Mouse (Mus musculus): ENCODE results near the gene Synj2. TPM values are rescaled to one million over a fixed set of nuclear protein-coding genes. Genes with fewer than 3 reads are reported as not detected.

Synj2 gene
- polyA plus RNA-seq, 2 experiments, result 3.3 to 4.4 TPM

GRCm38 (mm10) chr17:5999039-5999543 lies 58.0 kb downstream of the Synj2 start:
- DNase-seq (ENCODE audit: low spot score), result no peak
- H3K4me2 ChIP-seq (replicated peaks; ENCODE audit: low read depth, low read length, severe bottlenecking), result no peak overlapping the region
- no peak for TF ChIP-seq POLR2A (IDR thresholded peaks at IDR 0.05; ENCODE audit: borderline replicate concordance, extremely low read depth, insufficient read depth, insufficient read length)
- no peaks in the 10 kb centered on the region for H3K27me3 ChIP-seq (ENCODE audit: control insufficient read depth, insufficient read depth, low read length)
- H3K9me3 ChIP-seq (ENCODE audit: control insufficient read depth, low read length), result no peaks in the 10 kb centered on the region
- no peaks in the 10 kb centered on the region for H3K36me3 ChIP-seq (ENCODE audit: control insufficient read depth, insufficient read depth, low read length)
- 0 out of 2 replicates have a peak, but pooled peaks cover 3% of the 10 kb centered on the region for H3K4me1 ChIP-seq (ENCODE audit: control insufficient read depth, insufficient read depth, low read length)
- ATAC-seq (ENCODE audit: low FRiP score, low read depth), result no peak
- no peak overlapping the region for H3K27ac ChIP-seq (replicated peaks; ENCODE audit: low read depth, low read length)
- no peak overlapping the region for H3K4me3 ChIP-seq (replicated peaks; ENCODE audit: low read length)
- H3K9ac ChIP-seq (ENCODE audit: low read depth, low read length, severe bottlenecking), result no peak overlapping the region
- 74% methylated on average over 5 of the region's 5 CpGs for WGBS

- no peaks in the 10 kb centered on the region for H3K9me3 ChIP-seq (ENCODE audit: control insufficient read depth, low read length)
- H3K4me2 ChIP-seq (replicated peaks; ENCODE audit: low read depth, low read length, severe bottlenecking), result no peak overlapping the region
- 85% methylated on average over 8 of the region's 8 CpGs for WGBS
- DNase-seq (ENCODE audit: low spot score) (no peak), ATAC-seq (ENCODE audit: low FRiP score, low read depth) (no peak)
- no peak overlapping the region for H3K27ac ChIP-seq (replicated peaks; ENCODE audit: low read depth, low read length)
- H3K4me3 ChIP-seq (replicated peaks; ENCODE audit: low read length), result no peak overlapping the region
- no peaks in the 10 kb centered on the region for H3K27me3 ChIP-seq (ENCODE audit: control insufficient read depth, insufficient read depth, low read length)
- no peaks in the 10 kb centered on the region for H3K36me3 ChIP-seq (ENCODE audit: control insufficient read depth, insufficient read depth, low read length)
- H3K9ac ChIP-seq (ENCODE audit: low read depth, low read length, severe bottlenecking), result no peak overlapping the region
- TF ChIP-seq POLR2A (IDR thresholded peaks at IDR 0.05; ENCODE audit: borderline replicate concordance, extremely low read depth, insufficient read depth, insufficient read length), result no peak
- peaks cover 8% of the 10 kb centered on the region; the same call in 1 of the 2 replicates for H3K4me1 ChIP-seq (ENCODE audit: control insufficient read depth, insufficient read depth, low read length)
Observed at GRCm38 (mm10) chr17:6000864-6001319, 59.8 kb downstream of the Synj2 start.

GRCm38 (mm10) chr17:6001389-6001788 lies 60.3 kb downstream of the Synj2 start:
- TF ChIP-seq POLR2A (IDR thresholded peaks at IDR 0.05; ENCODE audit: borderline replicate concordance, extremely low read depth, insufficient read depth, insufficient read length), result no peak

GRCm38 (mm10) chr17:6001836-6002235 lies 60.8 kb downstream of the Synj2 start:
- H3K27me3 ChIP-seq (ENCODE audit: control insufficient read depth, insufficient read depth, low read length), result no peaks in the 10 kb centered on the region
- TF ChIP-seq POLR2A (IDR thresholded peaks at IDR 0.05; ENCODE audit: borderline replicate concordance, extremely low read depth, insufficient read depth, insufficient read length), result no peak
- H3K9ac ChIP-seq (ENCODE audit: low read depth, low read length, severe bottlenecking), result no peak overlapping the region
- 58% methylated on average over 7 of the region's 7 CpGs for WGBS
- no peak for ATAC-seq (ENCODE audit: low FRiP score, low read depth)
- DNase-seq (ENCODE audit: low spot score), result no peak
- H3K27ac ChIP-seq (replicated peaks; ENCODE audit: low read depth, low read length), result no peak overlapping the region
- H3K4me2 ChIP-seq (replicated peaks; ENCODE audit: low read depth, low read length, severe bottlenecking), result no peak overlapping the region
- no peaks in the 10 kb centered on the region for H3K9me3 ChIP-seq (ENCODE audit: control insufficient read depth, low read length)
- peaks cover 16% of the 10 kb centered on the region for H3K4me1 ChIP-seq (ENCODE audit: control insufficient read depth, insufficient read depth, low read length)
- no peaks in the 10 kb centered on the region for H3K36me3 ChIP-seq (ENCODE audit: control insufficient read depth, insufficient read depth, low read length)
- H3K4me3 ChIP-seq (replicated peaks; ENCODE audit: low read length), result no peak overlapping the region

More at GRCm38 (mm10) chr17:6001389-6001788, 60.3 kb downstream of the Synj2 start:
- H3K27me3 ChIP-seq (ENCODE audit: control insufficient read depth, insufficient read depth, low read length), result no peaks in the 10 kb centered on the region
- H3K4me2 ChIP-seq (replicated peaks; ENCODE audit: low read depth, low read length, severe bottlenecking), result no peak overlapping the region
- no peak overlapping the region for H3K9ac ChIP-seq (ENCODE audit: low read depth, low read length, severe bottlenecking)
- peaks cover 13% of the 10 kb centered on the region for H3K4me1 ChIP-seq (ENCODE audit: control insufficient read depth, insufficient read depth, low read length)
- ATAC-seq (ENCODE audit: low FRiP score, low read depth), result no peak
- no peaks in the 10 kb centered on the region for H3K36me3 ChIP-seq (ENCODE audit: control insufficient read depth, insufficient read depth, low read length)
- H3K9me3 ChIP-seq (ENCODE audit: control insufficient read depth, low read length), result no peaks in the 10 kb centered on the region
- H3K27ac ChIP-seq (replicated peaks; ENCODE audit: low read depth, low read length), result no peak overlapping the region
- 68% methylated on average over 6 of the region's 6 CpGs for WGBS
- no peak overlapping the region for H3K4me3 ChIP-seq (replicated peaks; ENCODE audit: low read length)
- no peak for DNase-seq (ENCODE audit: low spot score)

DNA sequence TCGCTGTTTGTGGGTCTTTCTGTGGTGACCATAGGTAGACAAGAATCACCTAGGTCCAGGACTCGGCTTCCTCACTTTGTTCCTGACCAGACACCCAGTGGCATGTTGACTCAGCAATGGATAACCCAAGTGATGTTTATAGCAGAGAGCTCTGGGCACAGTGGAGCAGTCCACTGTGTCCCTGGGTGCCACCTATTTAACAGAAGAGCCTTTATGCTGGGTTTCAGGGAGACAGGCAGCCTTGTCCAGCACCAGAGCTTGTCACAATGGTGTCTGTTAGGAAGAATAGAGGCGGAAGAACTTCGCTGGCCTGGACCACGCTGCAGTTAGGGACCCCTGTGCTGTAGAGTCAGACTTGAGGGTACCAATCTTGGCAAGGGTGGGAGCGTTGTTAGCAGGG lies 61.5 kb downstream of the Synj2 start:
- no peak overlapping the region for H3K4me3 ChIP-seq (replicated peaks; ENCODE audit: low read length)
- no peak for DNase-seq (ENCODE audit: low spot score)
- no peak overlapping the region for H3K9ac ChIP-seq (ENCODE audit: low read depth, low read length, severe bottlenecking)
- TF ChIP-seq POLR2A (IDR thresholded peaks at IDR 0.05; ENCODE audit: borderline replicate concordance, extremely low read depth, insufficient read depth, insufficient read length), result no peak
- H3K4me2 ChIP-seq (replicated peaks; ENCODE audit: low read depth, low read length, severe bottlenecking), result no peak overlapping the region
- H3K27ac ChIP-seq (replicated peaks; ENCODE audit: low read depth, low read length), result no peak overlapping the region
- H3K4me1 ChIP-seq (ENCODE audit: control insufficient read depth, insufficient read depth, low read length), result peaks cover 18% of the 10 kb centered on the region
- H3K27me3 ChIP-seq (ENCODE audit: control insufficient read depth, insufficient read depth, low read length), result no peaks in the 10 kb centered on the region
- no peak for ATAC-seq (ENCODE audit: low FRiP score, low read depth)
- H3K36me3 ChIP-seq (ENCODE audit: control insufficient read depth, insufficient read depth, low read length), result no peaks in the 10 kb centered on the region
- 93% methylated on average over 6 of the region's 6 CpGs for WGBS
- no peaks in the 10 kb centered on the region for H3K9me3 ChIP-seq (ENCODE audit: control insufficient read depth, low read length)
